In genomic region chr9:61391570-61392337, GRCm38 (mm10) we compare ENCODE assay signal across 15 mouse cellular contexts. TPM values are rescaled to one million over a fixed set of nuclear protein-coding genes. Genes with fewer than 3 reads are reported as not detected.
A peak's percentile ranks its signal among the peaks of the same experiment; 100 is the strongest.
DNase-seq lines count a peak whose midpoint lies in the region; ATAC-seq and TF ChIP-seq lines count a peak whose summit lies in the region.
"Had no signal": no experiment of that assay in that cellular context is flagged by ENCODE, and none has a peak within 500 bp of the region (broad histone marks: within the 10 kb centered on the region; RNA-seq: fewer than 3 reads in every experiment).

No protein-coding gene starts in this region.

- no peaks in the 10 kb centered on the region for H3K27me3 ChIP-seq in hindbrain, embryonic 14.5 days (ENCODE audit: control insufficient read depth, insufficient read depth, low read length)
- H3K27me3 ChIP-seq in hindbrain, postnatal 0 days (ENCODE audit: insufficient read depth, low read length) = no peaks in the 10 kb centered on the region
- no peaks in the 10 kb centered on the region for H3K27me3 ChIP-seq in midbrain, postnatal 0 days (ENCODE audit: insufficient read depth, low read length)
- H3K27me3 ChIP-seq in midbrain, embryonic 15.5 days (replicated peaks) = no peaks in the 10 kb centered on the region
- H3K27me3 ChIP-seq in small intestine, adult 2 months (ENCODE audit: control insufficient read depth, insufficient read depth, low read length) = no peaks in the 10 kb centered on the region
- H3K27me3 ChIP-seq: CH12.LX had no signal

- no peak for TF ChIP-seq POLR2A in bone marrow macrophage, adult 2 months (IDR thresholded peaks at IDR 0.05; ENCODE audit: borderline replicate concordance, low read depth, low read length)
- TF ChIP-seq POLR2A in small intestine, adult 2 months (IDR thresholded peaks at IDR 0.05; ENCODE audit: low read depth, low read length) = no peak

- peaks cover 53% of the 10 kb centered on the region for H3K4me1 ChIP-seq in hindbrain, embryonic 14.5 days (replicated peaks; ENCODE audit: control insufficient read depth, insufficient read depth, low read length)
- peaks cover 20% of the 10 kb centered on the region; the same call in 1 of the 2 replicates for H3K4me1 ChIP-seq in hindbrain, postnatal 0 days (ENCODE audit: insufficient read depth, low read length)
- H3K4me1 ChIP-seq in midbrain, postnatal 0 days (ENCODE audit: insufficient read depth, low read length) = peaks cover 13% of the 10 kb centered on the region; the same call in 1 of the 2 replicates
- H3K4me1 ChIP-seq in midbrain, embryonic 15.5 days = peaks cover 70% of the 10 kb centered on the region
- peaks cover 61% of the 10 kb centered on the region for H3K4me1 ChIP-seq in bone marrow macrophage, adult 2 months (ENCODE audit: control insufficient read depth, insufficient read depth, low read length)
- peaks cover 38% of the 10 kb centered on the region for H3K4me1 ChIP-seq in small intestine, adult 2 months (ENCODE audit: control insufficient read depth, insufficient read depth, insufficient read length, low read length)

- H3K4me3 ChIP-seq in hindbrain, embryonic 14.5 days (replicated peaks; ENCODE audit: low read length) = no peak overlapping the region
- no peak overlapping the region for H3K4me3 ChIP-seq in hindbrain, postnatal 0 days (ENCODE audit: low read length)
- no peak overlapping the region for H3K4me3 ChIP-seq in midbrain, postnatal 0 days (ENCODE audit: low read depth, low read length)
- no peak overlapping the region for H3K4me3 ChIP-seq in midbrain, embryonic 15.5 days
- H3K4me3 ChIP-seq in bone marrow macrophage, adult 2 months (ENCODE audit: insufficient read depth, low read length) = no peak overlapping the region
- H3K4me3 ChIP-seq in small intestine, adult 2 months (ENCODE audit: low read depth, low read length) = no peak overlapping the region
- H3K4me3 ChIP-seq: gastrocnemius, adult 2 months; heart, embryonic 10.5 days; hindbrain, embryonic 10.5 days; midbrain, embryonic 12.5 days had no signal

- no peaks in the 10 kb centered on the region for H3K9me3 ChIP-seq in hindbrain, embryonic 14.5 days (ENCODE audit: control insufficient read depth, low read length)
- no peaks in the 10 kb centered on the region for H3K9me3 ChIP-seq in hindbrain, postnatal 0 days (ENCODE audit: low read length)
- H3K9me3 ChIP-seq in midbrain, postnatal 0 days (ENCODE audit: low read length) = no peaks in the 10 kb centered on the region
- no peaks in the 10 kb centered on the region for H3K9me3 ChIP-seq in midbrain, embryonic 15.5 days
- H3K9me3 ChIP-seq: heart, embryonic 10.5 days; hindbrain, embryonic 10.5 days; midbrain, embryonic 12.5 days had no signal

- H3K36me3 ChIP-seq in hindbrain, embryonic 14.5 days (replicated peaks; ENCODE audit: control insufficient read depth, insufficient read depth) = peaks cover 39% of the 10 kb centered on the region
- H3K36me3 ChIP-seq in hindbrain, postnatal 0 days (ENCODE audit: insufficient read depth, low read length) = peaks cover 23% of the 10 kb centered on the region
- peaks cover 35% of the 10 kb centered on the region for H3K36me3 ChIP-seq in midbrain, postnatal 0 days (ENCODE audit: insufficient read depth, low read length)
- H3K36me3 ChIP-seq in midbrain, embryonic 15.5 days (replicated peaks) = peaks cover 13% of the 10 kb centered on the region; the same call in 1 of the 2 replicates
- H3K36me3 ChIP-seq in small intestine, adult 2 months (ENCODE audit: control insufficient read depth, insufficient read depth, low read length) = peaks cover 45% of the 10 kb centered on the region

- H3K27ac ChIP-seq in hindbrain, embryonic 14.5 days = no peak overlapping the region
- no peak overlapping the region for H3K27ac ChIP-seq in hindbrain, postnatal 0 days
- H3K27ac ChIP-seq in midbrain, postnatal 0 days (ENCODE audit: low read depth, low read length) = no peak overlapping the region
- H3K27ac ChIP-seq in midbrain, embryonic 15.5 days = no peak overlapping the region
- H3K27ac ChIP-seq in bone marrow macrophage, adult 2 months (ENCODE audit: insufficient read depth, low read depth, low read length) = peak overlapping the region; percentile 29; the same call in 1 of the 2 replicates
- H3K27ac ChIP-seq in small intestine, adult 2 months (ENCODE audit: insufficient read depth, low read depth, low read length) = peak overlapping the region; percentile 40
- H3K27ac ChIP-seq: gastrocnemius, adult 2 months; heart, embryonic 10.5 days; hindbrain, embryonic 10.5 days; midbrain, embryonic 12.5 days had no signal

- ATAC-seq in hindbrain, embryonic 14.5 days (ENCODE audit: low FRiP score) = no peak
- ATAC-seq in hindbrain, postnatal 0 days = no peak
- ATAC-seq in midbrain, postnatal 0 days (ENCODE audit: low FRiP score) = no peak
- ATAC-seq in midbrain, embryonic 15.5 days (replicated peaks) = no peak

- DNase-seq in hindbrain, embryonic 14.5 days (ENCODE audit: low spot score) = no peak
- no peak for DNase-seq in hindbrain, postnatal 0 days (ENCODE audit: low spot score)
- no peak for DNase-seq in midbrain, postnatal 0 days (ENCODE audit: low spot score)
- DNase-seq in embryo, embryonic 9.5 days (ENCODE audit: extremely low spot score) = no peak
- DNase-seq: cerebellum, adult 18-20 months; gastrocnemius, adult 2 months; kidney, adult 18-20 months; thymus, postnatal 36 days had no signal

- no peak for TF ChIP-seq CTCF in hindbrain, postnatal 0 days (IDR thresholded peaks at IDR 0.05; ENCODE audit: low read depth)
- TF ChIP-seq CTCF in midbrain, postnatal 0 days (IDR thresholded peaks at IDR 0.05) = no peak
- TF ChIP-seq CTCF in bone marrow macrophage, adult 2 months (IDR thresholded peaks at IDR 0.05; ENCODE audit: low read depth, low read length) = no peak
- TF ChIP-seq CTCF in small intestine, adult 2 months (IDR thresholded peaks at IDR 0.05; ENCODE audit: extremely low read depth, insufficient read length, insufficient replicate concordance, low read depth, low read length) = no peak

- H3K4me2 ChIP-seq in hindbrain, embryonic 14.5 days (replicated peaks) = no peak overlapping the region
- no peak overlapping the region for H3K4me2 ChIP-seq in hindbrain, postnatal 0 days (ENCODE audit: low read depth, low read length)
- H3K4me2 ChIP-seq in midbrain, postnatal 0 days (ENCODE audit: low read depth, low read length, poor library complexity, severe bottlenecking) = no peak overlapping the region
- no peak overlapping the region for H3K4me2 ChIP-seq in midbrain, embryonic 15.5 days
- H3K4me2 ChIP-seq: midbrain, embryonic 12.5 days had no signal

- WGBS in hindbrain, embryonic 14.5 days = 55% methylated on average over 5 of the region's 5 CpGs
- WGBS in hindbrain, postnatal 0 days = 65% methylated on average over 5 of the region's 5 CpGs
- 61% methylated on average over 5 of the region's 5 CpGs for WGBS in midbrain, postnatal 0 days
- 56% methylated on average over 5 of the region's 5 CpGs for WGBS in midbrain, embryonic 15.5 days
- WGBS in small intestine, adult 2 months = 68% methylated on average over 5 of the region's 5 CpGs

- H3K9ac ChIP-seq in hindbrain, embryonic 14.5 days = peak overlapping the region; percentile 12; the same call in 1 of the 2 replicates
- H3K9ac ChIP-seq in hindbrain, postnatal 0 days (replicated peaks; ENCODE audit: low read length) = no peak overlapping the region
- 0 out of 2 replicates have a peak overlapping the region, but pooled peaks have one; percentile 24 for H3K9ac ChIP-seq in midbrain, postnatal 0 days (replicated peaks; ENCODE audit: low read length, poor library complexity, severe bottlenecking)
- H3K9ac ChIP-seq in midbrain, embryonic 15.5 days = no peak overlapping the region
- H3K9ac ChIP-seq: midbrain, embryonic 12.5 days had no signal

RNA-seq across cellular contexts. Expression of gene Tle3, which starts 19.6 kb away (rescaled TPM):
- polyA plus RNA-seq in hindbrain, embryonic 14.5 days (2014; fragmentation: Nextera tagmentation; extraction: Ambion mirVana) = 22.4 and 23.9 TPM in 2 replicates
- total RNA-seq in hindbrain, postnatal 0 days (2014; rRNA removed) = 74.1 and 81.3 TPM in 2 replicates
- 15.5 and 17.7 TPM in 2 replicates for polyA plus RNA-seq in hindbrain, postnatal 0 days (2015; fragmentation: Nextera tagmentation; extraction: Ambion mirVana)
- 82.2 and 94.9 TPM in 2 replicates for total RNA-seq in midbrain, postnatal 0 days (2014; rRNA removed)
- polyA plus RNA-seq in midbrain, postnatal 0 days (2015; fragmentation: Nextera tagmentation; extraction: Ambion mirVana) = 20.2 and 21.8 TPM in 2 replicates
- 34.9 and 39.1 TPM in 2 replicates for polyA plus RNA-seq in midbrain, embryonic 15.5 days (2015; fragmentation: Nextera tagmentation; extraction: Ambion mirVana)
- 39.3 and 41.6 TPM in 2 replicates for polyA plus RNA-seq in bone marrow macrophage, adult 2 months (2012; ENCODE audit: insufficient read depth, insufficient read length, missing spikeins)
- polyA plus RNA-seq in small intestine, adult 2 months (2012; rRNA removed) = 37.4 and 136 TPM in 2 replicates

Comparison
In these comparisons a context has a peak if more than half of its experiments do, and no peak if none do; other contexts are left out.
1. H3K9ac ChIP-seq: peak in hindbrain, embryonic 14.5 days (single experiment) and midbrain, postnatal 0 days (single experiment); none in hindbrain, postnatal 0 days (single experiment) and midbrain, embryonic 15.5 days (single experiment).
2. H3K27ac ChIP-seq: peak in bone marrow macrophage, adult 2 months (single experiment) and small intestine, adult 2 months (single experiment); none in hindbrain, embryonic 14.5 days (single experiment), hindbrain, postnatal 0 days (single experiment), midbrain, postnatal 0 days (single experiment) and midbrain, embryonic 15.5 days (single experiment).